ENCODE assay signal across 12 mouse cellular contexts in the genomic region with DNA sequence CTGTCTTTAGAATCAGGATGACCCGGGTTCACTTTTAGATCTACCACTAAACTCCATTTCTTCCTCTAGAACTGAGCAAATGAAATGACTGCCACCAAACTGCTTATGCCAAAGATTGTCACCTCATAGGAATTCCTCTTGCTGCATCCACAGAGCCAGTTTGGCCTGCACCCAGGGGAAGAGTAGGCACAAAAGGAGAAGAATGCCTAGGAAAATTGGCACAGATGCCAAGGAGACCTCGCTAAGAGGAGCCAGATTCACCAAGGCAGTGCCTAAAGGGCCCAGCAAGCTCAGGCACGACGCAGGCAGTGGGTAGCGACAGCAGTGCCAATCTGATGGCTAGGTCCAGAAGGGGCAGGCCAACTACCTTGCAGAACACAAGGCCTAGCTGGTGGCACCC.
"Had no signal": no experiment of that assay in that cellular context is flagged by ENCODE, and none has a peak within 500 bp of the region (broad histone marks: within the 10 kb centered on the region; RNA-seq: fewer than 3 reads in every experiment).

No protein-coding gene starts in this region.

- DNase-seq: layer of hippocampus, postnatal 36 days; liver, embryonic 13.5 days; lung, adult 2 months; lung, postnatal 14 days; lung, postnatal 4 days; midbrain, embryonic 14.5 days; right cerebral cortex, adult 18-20 months; right cerebral cortex, postnatal 14 days; right cerebral cortex, postnatal 4 days; thymus, adult 18-20 months; thymus, postnatal 4 days had no signal

- ATAC-seq: intestine, embryonic 15.5 days had no signal
